Mouse (Mus musculus): ENCODE data around the gene Tox2.

GRCm38 (mm10) chr2:163331423-163331822 is 128.5 kb downstream of the Tox2 start:
- TF ChIP-seq GATA1 (IDR thresholded peaks at IDR 0.05; ENCODE audit: borderline replicate concordance, low read length) (no peak), FLI1 (IDR thresholded peaks at IDR 0.05; ENCODE audit: low read length) (no peak)

All from megakaryocyte, embryonic 14.5 days (primary cell).